Comparison of ENCODE assay signal across 9 mouse cellular contexts in the genomic region with DNA sequence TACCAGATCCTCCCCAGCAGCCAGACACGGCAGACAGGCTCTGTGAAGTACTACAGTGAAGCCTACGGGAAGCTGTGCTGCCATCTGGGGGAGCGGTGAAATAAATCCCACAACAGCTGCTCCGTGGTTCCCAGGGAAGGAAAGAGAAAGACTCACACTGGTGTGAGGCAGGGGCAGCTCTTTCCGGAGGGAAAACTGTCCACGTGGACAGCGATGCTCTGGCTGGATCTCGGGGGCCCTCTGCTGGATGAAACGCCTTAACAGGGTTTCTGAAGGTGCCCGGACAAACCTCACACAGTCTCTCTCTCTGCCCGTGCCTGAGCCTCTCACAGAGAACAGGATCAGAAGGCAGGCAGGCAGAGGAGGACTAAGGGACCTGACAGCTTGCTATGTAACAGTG. TPM values are rescaled to one million over a fixed set of nuclear protein-coding genes. Genes with fewer than 3 reads are reported as not detected.
DNase-seq lines count a peak whose midpoint lies in the region; ATAC-seq lines count a peak whose summit lies in the region.
"Had no signal": no experiment of that assay in that cellular context is flagged by ENCODE, and none has a peak within 500 bp of the region (broad histone marks: within the 10 kb centered on the region; RNA-seq: fewer than 3 reads in every experiment).

No protein-coding gene starts in this region.

- peak overlapping the region; percentile 32 for H3K4me2 ChIP-seq in embryonic facial prominence, embryonic 15.5 days (replicated peaks)
- peak overlapping the region; percentile 46 for H3K4me2 ChIP-seq in heart, embryonic 11.5 days
- peak overlapping the region; percentile 13; the same call in 1 of the 2 replicates for H3K4me2 ChIP-seq in kidney, embryonic 14.5 days (replicated peaks; ENCODE audit: low read depth, low read length)
- H3K4me2 ChIP-seq in limb, embryonic 13.5 days (replicated peaks), result peak overlapping the region; percentile 51
- peak overlapping the region; percentile 40 for H3K4me2 ChIP-seq in midbrain, embryonic 15.5 days

- peaks cover 27% of the 10 kb centered on the region for H3K4me1 ChIP-seq in embryonic facial prominence, embryonic 15.5 days
- peaks cover 5% of the 10 kb centered on the region for H3K4me1 ChIP-seq in heart, embryonic 11.5 days (ENCODE audit: control insufficient read depth, insufficient read depth, low read length)
- peaks cover 13% of the 10 kb centered on the region; the same call in 1 of the 2 replicates for H3K4me1 ChIP-seq in kidney, embryonic 14.5 days (ENCODE audit: control insufficient read depth, insufficient read depth, low read length)
- peaks cover 39% of the 10 kb centered on the region for H3K4me1 ChIP-seq in limb, embryonic 13.5 days
- peaks cover 44% of the 10 kb centered on the region for H3K4me1 ChIP-seq in midbrain, embryonic 15.5 days

- no peaks in the 10 kb centered on the region for H3K9me3 ChIP-seq in embryonic facial prominence, embryonic 15.5 days (replicated peaks)
- no peaks in the 10 kb centered on the region for H3K9me3 ChIP-seq in heart, embryonic 11.5 days (replicated peaks; ENCODE audit: control insufficient read depth, low read length)
- H3K9me3 ChIP-seq in kidney, embryonic 14.5 days (ENCODE audit: control insufficient read depth, low read length), result no peaks in the 10 kb centered on the region
- no peaks in the 10 kb centered on the region for H3K9me3 ChIP-seq in limb, embryonic 13.5 days
- H3K9me3 ChIP-seq in midbrain, embryonic 15.5 days, result no peaks in the 10 kb centered on the region
- H3K9me3 ChIP-seq: G1E had no signal

- H3K4me3 ChIP-seq in embryonic facial prominence, embryonic 15.5 days (replicated peaks), result peak overlapping the region; percentile 16
- peak overlapping the region; percentile 14; the same call in 1 of the 2 replicates for H3K4me3 ChIP-seq in heart, embryonic 11.5 days (ENCODE audit: low read depth, low read length)
- 0 out of 2 replicates have a peak overlapping the region, but pooled peaks have one; percentile 2 for H3K4me3 ChIP-seq in kidney, embryonic 14.5 days (ENCODE audit: low read length)
- H3K4me3 ChIP-seq in limb, embryonic 13.5 days, result 0 out of 2 replicates have a peak overlapping the region, but pooled peaks have one; percentile 14
- no peak overlapping the region for H3K4me3 ChIP-seq in midbrain, embryonic 15.5 days

- peak overlapping the region; percentile 74 for H3K27ac ChIP-seq in embryonic facial prominence, embryonic 15.5 days (replicated peaks)
- H3K27ac ChIP-seq in heart, embryonic 11.5 days (ENCODE audit: low read depth, low read length), result no peak overlapping the region
- H3K27ac ChIP-seq in kidney, embryonic 14.5 days (ENCODE audit: low read depth, low read length), result 0 out of 2 replicates have a peak overlapping the region, but pooled peaks have one; percentile 24
- peak overlapping the region; percentile 75 for H3K27ac ChIP-seq in limb, embryonic 13.5 days
- H3K27ac ChIP-seq in midbrain, embryonic 15.5 days, result peak overlapping the region; percentile 72

- ATAC-seq in embryonic facial prominence, embryonic 15.5 days (ENCODE audit: insufficient number of reproducible peaks, low FRiP score, low TSS enrichment, low read depth), result peak; percentile 90
- ATAC-seq in heart, embryonic 11.5 days (replicated peaks; ENCODE audit: insufficient number of reproducible peaks, low FRiP score, low TSS enrichment), result peak; percentile 63; the same call in 1 of the 2 replicates
- ATAC-seq in kidney, embryonic 14.5 days (ENCODE audit: low FRiP score, low TSS enrichment), result peak; percentile 89
- peak; percentile 89 for ATAC-seq in limb, embryonic 13.5 days (ENCODE audit: low FRiP score, low read depth)
- ATAC-seq in midbrain, embryonic 15.5 days (replicated peaks), result peak; percentile 79

- WGBS in embryonic facial prominence, embryonic 15.5 days, result 0% methylated on average over 11 of the region's 11 CpGs
- WGBS in heart, embryonic 11.5 days (ENCODE audit: insufficient replicate concordance), result 0% methylated on average over 11 of the region's 11 CpGs
- 1% methylated on average over 11 of the region's 11 CpGs for WGBS in kidney, embryonic 14.5 days
- 0% methylated on average over 11 of the region's 11 CpGs for WGBS in limb, embryonic 13.5 days
- WGBS in midbrain, embryonic 15.5 days, result under 1% methylated on average over 11 of the region's 11 CpGs

- peak; percentile 93 for DNase-seq in 3T3-L1 (ENCODE audit: low read depth, low spot score)
- DNase-seq in adrenal gland, postnatal 4 days (ENCODE audit: low spot score in 2 of 2), result peak; percentile 43 to 66
- peak; percentile 32 to 65 for DNase-seq in spleen, adult 18-20 months

- H3K9ac ChIP-seq in embryonic facial prominence, embryonic 15.5 days, result no peak overlapping the region
- H3K9ac ChIP-seq in heart, embryonic 11.5 days (ENCODE audit: low read depth, low read length), result peak overlapping the region; percentile 49; the same call in 1 of the 2 replicates
- peak overlapping the region; percentile 28; the same call in 1 of the 2 replicates for H3K9ac ChIP-seq in kidney, embryonic 14.5 days (ENCODE audit: low read depth, low read length)
- H3K9ac ChIP-seq in limb, embryonic 13.5 days, result peak overlapping the region; percentile 55
- H3K9ac ChIP-seq in midbrain, embryonic 15.5 days, result peak overlapping the region; percentile 35

- no peaks in the 10 kb centered on the region for H3K36me3 ChIP-seq in embryonic facial prominence, embryonic 15.5 days
- no peaks in the 10 kb centered on the region for H3K36me3 ChIP-seq in heart, embryonic 11.5 days (ENCODE audit: control insufficient read depth, insufficient read depth, low read length)
- H3K36me3 ChIP-seq in kidney, embryonic 14.5 days (ENCODE audit: control insufficient read depth, insufficient read depth, low read length), result no peaks in the 10 kb centered on the region
- no peaks in the 10 kb centered on the region for H3K36me3 ChIP-seq in limb, embryonic 13.5 days
- H3K36me3 ChIP-seq in midbrain, embryonic 15.5 days (replicated peaks), result no peaks in the 10 kb centered on the region
- H3K36me3 ChIP-seq: G1E had no signal

- H3K27me3 ChIP-seq in embryonic facial prominence, embryonic 15.5 days, result no peaks in the 10 kb centered on the region
- 0 out of 2 replicates have a peak, but pooled peaks cover 3% of the 10 kb centered on the region for H3K27me3 ChIP-seq in heart, embryonic 11.5 days (ENCODE audit: control insufficient read depth, insufficient read depth, low read length)
- H3K27me3 ChIP-seq in kidney, embryonic 14.5 days (ENCODE audit: control insufficient read depth, insufficient read depth, low read length), result no peaks in the 10 kb centered on the region
- H3K27me3 ChIP-seq in limb, embryonic 13.5 days, result no peaks in the 10 kb centered on the region
- no peaks in the 10 kb centered on the region for H3K27me3 ChIP-seq in midbrain, embryonic 15.5 days (replicated peaks)

RNA-seq across cellular contexts. Expression of a gene that starts 53.1 kb away (rescaled TPM):
- 10 to 100 TPM in 1 of 2 experiments, 1 to 10 TPM in 1; 7.8 to 10.3 TPM for total RNA-seq in adrenal gland, postnatal 4 days (2021)
- 12.4 and 12.7 TPM in 2 replicates for polyA plus RNA-seq in embryonic facial prominence, embryonic 15.5 days (2015; fragmentation: Nextera tagmentation; extraction: Ambion mirVana)
- 6.8 and 8.2 TPM in 2 replicates for polyA plus RNA-seq in heart, embryonic 11.5 days (2014; fragmentation: Nextera tagmentation; extraction: Ambion mirVana)
- polyA plus RNA-seq in kidney, embryonic 14.5 days (2014; fragmentation: Nextera tagmentation; extraction: Ambion mirVana), result 7.8 and 10.2 TPM in 2 replicates
- 7.2 and 9.2 TPM in 2 replicates for polyA plus RNA-seq in limb, embryonic 13.5 days (2015; fragmentation: Nextera tagmentation; extraction: Ambion mirVana)
- polyA plus RNA-seq in midbrain, embryonic 15.5 days (2015; fragmentation: Nextera tagmentation; extraction: Ambion mirVana), result 86.9 and 95.6 TPM in 2 replicates
- polyA plus RNA-seq: G1E had no signal

RNA-seq across cellular contexts. Expression of a gene that starts 58.5 kb away (rescaled TPM):
- total RNA-seq in adrenal gland, postnatal 4 days (2021), result 10 to 100 TPM; 54.9 to 56.3 TPM
- polyA plus RNA-seq in embryonic facial prominence, embryonic 15.5 days (2015; fragmentation: Nextera tagmentation; extraction: Ambion mirVana), result 74.9 and 75.0 TPM in 2 replicates
- polyA plus RNA-seq in heart, embryonic 11.5 days (2014; fragmentation: Nextera tagmentation; extraction: Ambion mirVana), result 64.9 and 66.8 TPM in 2 replicates
- 63.4 and 73.8 TPM in 2 replicates for polyA plus RNA-seq in kidney, embryonic 14.5 days (2014; fragmentation: Nextera tagmentation; extraction: Ambion mirVana)
- 92.1 and 97.8 TPM in 2 replicates for polyA plus RNA-seq in limb, embryonic 13.5 days (2015; fragmentation: Nextera tagmentation; extraction: Ambion mirVana)
- 78.5 and 87.4 TPM in 2 replicates for polyA plus RNA-seq in midbrain, embryonic 15.5 days (2015; fragmentation: Nextera tagmentation; extraction: Ambion mirVana)
